In genomic region chr5:121916813-121917212, GRCm38 (mm10) we compare ENCODE assay signal across 14 mouse cellular contexts.
"Had no signal": no experiment of that assay in that cellular context is flagged by ENCODE, and none has a peak within 500 bp of the region (broad histone marks: within the 10 kb centered on the region; RNA-seq: fewer than 3 reads in every experiment).

No protein-coding gene starts in this region.

- H3K9ac ChIP-seq: kidney, embryonic 15.5 days; limb, embryonic 15.5 days; liver, embryonic 12.5 days; lung, embryonic 14.5 days; midbrain, embryonic 12.5 days; stomach, embryonic 15.5 days had no signal

- ATAC-seq: intestine, embryonic 16.5 days; liver, embryonic 12.5 days had no signal

- DNase-seq: kidney, adult 2 months; kidney, postnatal 14 days; lung, embryonic 14.5 days; lung, postnatal 10 days; thymus, postnatal 4 days had no signal

- H3K4me3 ChIP-seq: kidney, embryonic 15.5 days; limb, embryonic 15.5 days; liver, embryonic 12.5 days; megakaryocyte, embryonic 14.5 days; midbrain, embryonic 12.5 days; neural tube, embryonic 15.5 days; stomach, embryonic 15.5 days had no signal

- H3K27ac ChIP-seq: kidney, embryonic 15.5 days; limb, embryonic 15.5 days; liver, embryonic 12.5 days; macrophage; midbrain, embryonic 12.5 days; neural tube, embryonic 15.5 days; stomach, embryonic 15.5 days had no signal

- H3K27me3 ChIP-seq: kidney, embryonic 15.5 days; midbrain, embryonic 12.5 days; stomach, embryonic 15.5 days had no signal

- H3K4me2 ChIP-seq: kidney, embryonic 15.5 days; limb, embryonic 15.5 days; liver, embryonic 12.5 days; lung, embryonic 14.5 days; midbrain, embryonic 12.5 days; neural tube, embryonic 15.5 days; stomach, embryonic 15.5 days had no signal

- H3K36me3 ChIP-seq: kidney, embryonic 15.5 days; limb, embryonic 15.5 days; liver, embryonic 12.5 days; midbrain, embryonic 12.5 days; neural tube, embryonic 15.5 days; stomach, embryonic 15.5 days had no signal

- H3K9me3 ChIP-seq: kidney, embryonic 15.5 days; limb, embryonic 15.5 days; liver, embryonic 12.5 days; megakaryocyte, embryonic 14.5 days; midbrain, embryonic 12.5 days; neural tube, embryonic 15.5 days; stomach, embryonic 15.5 days had no signal

- H3K4me1 ChIP-seq: megakaryocyte, embryonic 14.5 days; stomach, embryonic 15.5 days had no signal
